Mouse (Mus musculus) limb, embryonic 14.5 days (tissue): ENCODE results near the gene Gp1bb. TPM values are rescaled to one million over a fixed set of nuclear protein-coding genes. Genes with fewer than 3 reads are reported as not detected.

Experiments used
- ATAC-seq: fragments of 200-750 bp; cut with Nextera tagmentation; 2 replicates; pipeline ENCODE4 v1.8.0; 2017; ENCODE audit warnings: low read depth, moderate number of reproducible peaks, moderate TSS enrichment; ENCODE audit not compliant: low FRiP score
- DNase-seq: peaks from one replicate; pipeline ENCODE4 v3.0.0-alpha.2; 2015; ENCODE audit warnings: low spot score
- H3K27ac ChIP-seq: fragments of 300-500 bp; sonication (generic); replicated peaks from 2 replicates; pipeline ENCODE4 v1.5.1; 2014; ENCODE audit warnings: low read depth, mild to moderate bottlenecking, low read length, moderate library complexity, mixed read lengths
- H3K27me3 ChIP-seq: fragments of 300-500 bp; sonication (generic); 2 replicates; pipeline ENCODE4 v1.6.1; 2014; ENCODE audit warnings: low read length, mixed read lengths; ENCODE audit not compliant: control insufficient read depth, insufficient read depth
- H3K36me3 ChIP-seq: fragments of 300-500 bp; sonication (generic); 2 replicates; pipeline ENCODE4 v1.6.1; 2014; ENCODE audit warnings: mild to moderate bottlenecking, low read length, moderate library complexity, mixed read lengths; ENCODE audit not compliant: control insufficient read depth, insufficient read depth
- H3K4me1 ChIP-seq: fragments of 300-500 bp; sonication (generic); 2 replicates; pipeline ENCODE4 v1.6.1; 2014; ENCODE audit warnings: antibody characterized with exemption, low read length, mixed read lengths; ENCODE audit not compliant: control insufficient read depth, insufficient read depth
- H3K4me2 ChIP-seq: fragments of 300-500 bp; sonication (generic); replicated peaks from 2 replicates; pipeline ENCODE4 v1.6.1; 2014; ENCODE audit warnings: low read depth, mild to moderate bottlenecking, low read length, moderate library complexity; ENCODE audit not compliant: severe bottlenecking
- H3K4me3 ChIP-seq: fragments of 300-500 bp; sonication (generic); replicated peaks from 2 replicates; pipeline ENCODE4 v1.5.1; 2014; ENCODE audit warnings: low read length
- H3K9ac ChIP-seq: fragments of 300-500 bp; sonication (generic); 2 replicates; pipeline ENCODE4 v1.6.1; 2014; ENCODE audit warnings: mild to moderate bottlenecking, low read depth, low read length, moderate library complexity; ENCODE audit not compliant: severe bottlenecking
- H3K9me3 ChIP-seq: fragments of 300-500 bp; sonication (generic); 2 replicates; pipeline ENCODE4 v1.6.1; 2016; ENCODE audit warnings: low read length; ENCODE audit not compliant: control insufficient read depth
- POLR2A ChIP-seq: fragments of 200-500 bp; IDR thresholded peaks from 2 replicates; pipeline ENCODE4 v1.8.0; 2012; ENCODE audit warnings: inconsistent platforms, mild to moderate bottlenecking, moderate library complexity, borderline replicate concordance; ENCODE audit not compliant: insufficient read depth, insufficient read length; ENCODE audit errors: extremely low read depth
- WGBS: fragments of 180-500 bp; shearing (Covaris S2); extraction: QIAGEN DNeasy Blood & Tissue Kit; methylation state at CpG from one replicate; pipeline ENCODE4 v1.1.7; 2014; 5-methylcytosine and 5-hydroxymethylcytosine counted together
- polyA plus RNA-seq, 2 experiments: library from polyadenylated mRNA; depleted of rRNA in 1 of 2; stranded (reverse) in 1 of 2; unstranded in 1 of 2; fragments of >200 nt; fragmentation: Nextera tagmentation in 1 of 2; extraction: Ambion mirVana in 1 of 2; gene quantifications; 2 replicates each; pipeline versions ENCODE4 v1.2.1 to v1.2.3; 2012 to 2014

Gp1bb gene
- polyA plus RNA-seq, 2 experiments: 3.0 to 4.3 TPM

DNA sequence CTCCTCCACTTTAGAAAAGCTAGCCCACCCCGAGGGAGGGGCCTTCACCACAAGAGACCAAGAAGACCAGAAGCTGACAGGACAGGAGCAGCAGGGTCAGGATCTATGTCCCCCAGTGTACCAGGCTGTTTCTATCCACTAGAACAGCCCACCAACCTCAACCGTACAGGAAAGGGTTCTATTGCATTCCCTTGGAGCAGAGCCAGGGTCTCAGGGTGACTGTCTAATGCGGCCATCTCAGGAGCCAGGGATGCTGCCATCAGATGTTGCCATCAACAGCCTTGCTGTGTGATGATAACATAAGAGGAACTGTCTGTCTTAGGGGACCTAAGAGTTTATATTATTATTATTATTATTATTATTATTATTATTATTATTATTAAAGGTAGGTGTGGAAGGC is 45.1 kb downstream of the Gp1bb start:
- 41% methylated on average over 3 of the region's 3 CpGs for WGBS
- H3K27ac ChIP-seq: no peak overlapping the region
- no peak for TF ChIP-seq POLR2A
- no peaks in the 10 kb centered on the region for H3K36me3 ChIP-seq
- peaks cover 29% of the 10 kb centered on the region for H3K27me3 ChIP-seq
- DNase-seq: no peak
- H3K4me1 ChIP-seq: peaks cover 8% of the 10 kb centered on the region; the same call in 1 of the 2 replicates
- no peaks in the 10 kb centered on the region for H3K9me3 ChIP-seq
- ATAC-seq: no peak
- no peak overlapping the region for H3K4me3 ChIP-seq
- no peak overlapping the region for H3K9ac ChIP-seq
- no peak overlapping the region for H3K4me2 ChIP-seq

DNA sequence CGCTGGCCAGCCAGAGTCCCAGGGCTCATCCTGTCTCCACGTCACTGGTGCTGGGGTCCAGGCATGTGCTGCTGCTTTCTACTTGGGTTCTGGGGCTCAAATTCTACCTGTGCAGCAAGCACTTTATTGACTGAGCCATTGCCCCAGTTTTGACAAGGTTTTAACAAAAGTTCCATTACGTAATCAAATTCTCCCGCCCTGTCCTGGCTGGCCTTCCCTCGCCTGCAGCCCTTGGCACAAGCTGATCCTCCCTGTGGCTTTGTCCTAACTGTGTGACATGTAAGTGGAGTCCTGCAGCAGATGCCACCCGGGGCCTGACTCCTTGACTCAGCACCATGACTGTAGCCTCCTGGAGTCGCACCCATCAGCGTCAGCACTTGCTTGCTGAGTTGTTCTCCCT is 48.0 kb downstream of the Gp1bb start:
- Histone ChIP-seq H3K36me3 (no peaks in the 10 kb centered on the region), H3K4me1 (0 out of 2 replicates have a peak, but pooled peaks cover 5% of the 10 kb centered on the region), H3K9ac (no peak overlapping the region), H3K27me3 (0 out of 2 replicates have a peak, but pooled peaks cover under 1% of the 10 kb centered on the region), H3K4me2 (no peak overlapping the region), H3K9me3 (no peaks in the 10 kb centered on the region), H3K27ac (no peak overlapping the region), H3K4me3 (no peak overlapping the region)
- 69% methylated on average over 8 of the region's 8 CpGs for WGBS
- TF ChIP-seq POLR2A: no peak
- DNase-seq (no peak), ATAC-seq (no peak)

Other genes starting within 250 kb of the Gp1bb start
- gene Txnrd2, start 196.0 kb downstream of the Gp1bb start, polyA plus RNA-seq (2012; rRNA removed): 13.4 and 14.1 TPM in 2 replicates
- 13.6 and 18.4 TPM in 2 replicates for gene Txnrd2, start 196.0 kb downstream of the Gp1bb start, polyA plus RNA-seq (2014; fragmentation: Nextera tagmentation; extraction: Ambion mirVana)
- gene Comt, start 195.6 kb downstream of the Gp1bb start, polyA plus RNA-seq (2012; rRNA removed): 84.5 and 110 TPM in 2 replicates
- 82.4 and 92.3 TPM in 2 replicates for gene Comt, start 195.6 kb downstream of the Gp1bb start, polyA plus RNA-seq (2014; fragmentation: Nextera tagmentation; extraction: Ambion mirVana)
- gene Gnb1l, start 123.7 kb downstream of the Gp1bb start, polyA plus RNA-seq (2012; rRNA removed): 16.1 and 19.0 TPM in 2 replicates
- gene Gnb1l, start 123.7 kb downstream of the Gp1bb start, polyA plus RNA-seq (2014; fragmentation: Nextera tagmentation; extraction: Ambion mirVana): 20.2 and 23.2 TPM in 2 replicates
- gene Rtl10, start 123.5 kb downstream of the Gp1bb start, polyA plus RNA-seq (2012; rRNA removed): 16.6 and 22.0 TPM in 2 replicates
- 4.3 and 4.5 TPM in 2 replicates for gene Rtl10, start 123.5 kb downstream of the Gp1bb start, polyA plus RNA-seq (2014; fragmentation: Nextera tagmentation; extraction: Ambion mirVana)
- gene Tbx1, start 31.7 kb downstream of the Gp1bb start, polyA plus RNA-seq (2012; rRNA removed): 12.1 and 16.0 TPM in 2 replicates
- gene Tbx1, start 31.7 kb downstream of the Gp1bb start, polyA plus RNA-seq (2014; fragmentation: Nextera tagmentation; extraction: Ambion mirVana): 8.0 and 8.7 TPM in 2 replicates
- gene Gm49601, start 4.0 kb upstream of the Gp1bb start, polyA plus RNA-seq (2012; rRNA removed): 34.5 and 42.9 TPM in 2 replicates
- gene Gm49601, start 4.0 kb upstream of the Gp1bb start, polyA plus RNA-seq (2014; fragmentation: Nextera tagmentation; extraction: Ambion mirVana): 1.9 and 2.7 TPM in 2 replicates
- gene Sept5, start 7.6 kb upstream of the Gp1bb start, polyA plus RNA-seq (2012; rRNA removed): 94.5 and 97.4 TPM in 2 replicates
- gene Sept5, start 7.6 kb upstream of the Gp1bb start, polyA plus RNA-seq (2014; fragmentation: Nextera tagmentation; extraction: Ambion mirVana): 43.4 and 44.0 TPM in 2 replicates
- 33.6 and 37.4 TPM in 2 replicates for gene Cldn5, start 154.4 kb upstream of the Gp1bb start, polyA plus RNA-seq (2012; rRNA removed)
- 26.1 and 29.9 TPM in 2 replicates for gene Cldn5, start 154.4 kb upstream of the Gp1bb start, polyA plus RNA-seq (2014; fragmentation: Nextera tagmentation; extraction: Ambion mirVana)
- 67.0 and 72.1 TPM in 2 replicates for gene Ufd1, start 189.4 kb upstream of the Gp1bb start, polyA plus RNA-seq (2012; rRNA removed)
- 63.9 and 69.9 TPM in 2 replicates for gene Ufd1, start 189.4 kb upstream of the Gp1bb start, polyA plus RNA-seq (2014; fragmentation: Nextera tagmentation; extraction: Ambion mirVana)
- gene Cdc45, start 189.6 kb upstream of the Gp1bb start, polyA plus RNA-seq (2012; rRNA removed): 52.5 and 53.2 TPM in 2 replicates
- gene Cdc45, start 189.6 kb upstream of the Gp1bb start, polyA plus RNA-seq (2014; fragmentation: Nextera tagmentation; extraction: Ambion mirVana): 36.8 and 39.8 TPM in 2 replicates
- 49.5 and 55.3 TPM in 2 replicates for gene 2510002D24Rik, start 214.2 kb upstream of the Gp1bb start, polyA plus RNA-seq (2012; rRNA removed)
- gene 2510002D24Rik, start 214.2 kb upstream of the Gp1bb start, polyA plus RNA-seq (2014; fragmentation: Nextera tagmentation; extraction: Ambion mirVana): 24.4 and 28.2 TPM in 2 replicates
- 4.9 TPM in 1 of 2 replicates, not detected in the other for gene Gm28539, start 214.2 kb upstream of the Gp1bb start, polyA plus RNA-seq (2012; rRNA removed)
- gene Gm28539, start 214.2 kb upstream of the Gp1bb start, polyA plus RNA-seq (2014; fragmentation: Nextera tagmentation; extraction: Ambion mirVana): not detected in 2 replicates